Mouse (Mus musculus) lung, postnatal 36 days (tissue): Measurements from ENCODE around the gene Sptlc3.

Experiments
- DNase-seq: peaks from one replicate; pipeline ENCODE4 v3.0.0; 2022; ENCODE audit warnings: mixed read lengths

Sptlc3 gene

DNA sequence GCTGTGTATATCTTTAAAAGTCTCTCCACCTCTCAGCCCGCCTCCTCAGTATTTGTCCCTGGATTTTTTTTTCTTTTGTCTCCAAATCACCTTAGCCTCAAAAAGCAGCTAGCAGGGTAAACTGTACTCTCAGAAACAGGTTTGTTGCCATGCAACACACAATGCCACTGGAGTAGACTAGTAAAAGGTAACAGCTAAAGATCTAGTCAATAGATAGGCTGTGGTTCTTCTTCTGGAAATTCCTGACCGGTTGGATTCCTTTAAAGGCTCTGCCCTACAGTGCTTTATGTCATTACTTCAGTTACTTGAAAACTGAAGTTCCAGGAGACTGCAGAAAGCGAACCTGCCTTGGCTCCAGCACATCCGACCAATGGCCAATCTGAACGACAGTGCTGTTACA is at the start of gene Sptlc3:
Gene Sptlc3, plus strand, starts transcription at position 78 of the 400 bp plus-strand sequence.
- DNase-seq: no peak

DNA sequence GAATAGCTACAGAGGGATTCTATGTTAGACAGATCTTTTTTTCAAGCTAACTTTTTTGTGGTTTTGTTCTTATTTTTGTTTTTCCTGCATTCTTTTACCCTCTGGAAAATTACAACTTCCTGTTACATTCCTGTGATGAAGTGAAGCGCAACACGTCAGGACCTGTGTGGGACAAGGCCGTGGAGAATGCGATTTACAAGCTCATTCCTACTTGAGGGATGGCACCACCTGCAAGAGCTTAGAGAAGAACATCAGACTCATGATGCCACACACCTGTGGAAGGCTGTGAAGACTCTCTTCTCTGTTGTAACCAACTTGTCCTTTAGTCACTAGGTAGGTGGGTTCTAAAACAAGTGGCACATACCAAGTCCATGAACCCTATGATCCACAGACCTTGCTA is 26.0 kb upstream of the Sptlc3 start:
- DNase-seq: no peak

DNA sequence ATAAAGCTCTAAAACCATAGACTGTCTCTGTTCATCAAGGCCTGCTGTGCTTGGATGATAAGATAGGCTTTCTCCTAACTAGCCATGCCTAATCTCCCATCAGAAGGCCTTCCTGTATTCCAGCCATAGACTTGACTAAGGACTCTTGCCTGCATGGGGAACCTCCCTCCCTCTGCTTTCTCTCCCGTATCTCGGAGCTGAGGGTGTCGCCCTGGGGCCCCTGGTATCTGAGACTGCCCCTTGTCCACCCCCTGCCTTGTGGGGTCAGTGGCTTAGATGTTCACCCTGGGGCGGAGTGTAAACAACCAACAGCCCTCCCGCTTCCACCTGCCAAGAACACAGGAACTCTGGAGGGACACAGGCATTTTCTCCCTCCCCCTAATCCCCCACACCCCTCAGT is 5.0 kb upstream of the Sptlc3 start:
- DNase-seq: no peak

DNA sequence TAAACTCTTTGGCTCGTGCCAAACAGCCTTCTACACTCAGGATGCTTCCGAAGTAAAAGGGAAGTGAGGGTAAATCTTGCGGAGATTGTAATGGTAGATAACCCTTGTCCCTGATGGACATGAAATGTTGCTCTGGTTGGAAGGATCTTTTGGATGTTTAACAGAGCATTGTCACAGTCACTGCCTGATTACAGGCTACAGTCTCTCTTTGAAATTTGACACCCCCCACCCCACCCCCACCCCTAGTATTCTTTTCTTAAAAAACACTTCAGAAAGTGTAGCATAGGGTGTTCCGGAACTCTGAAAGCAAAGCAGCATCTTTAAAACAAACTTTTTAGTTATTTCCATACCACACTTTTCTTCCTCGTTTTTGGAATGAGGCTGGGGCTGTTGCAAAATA is 916 bp downstream of the Sptlc3 start:
- no peak for DNase-seq

DNA sequence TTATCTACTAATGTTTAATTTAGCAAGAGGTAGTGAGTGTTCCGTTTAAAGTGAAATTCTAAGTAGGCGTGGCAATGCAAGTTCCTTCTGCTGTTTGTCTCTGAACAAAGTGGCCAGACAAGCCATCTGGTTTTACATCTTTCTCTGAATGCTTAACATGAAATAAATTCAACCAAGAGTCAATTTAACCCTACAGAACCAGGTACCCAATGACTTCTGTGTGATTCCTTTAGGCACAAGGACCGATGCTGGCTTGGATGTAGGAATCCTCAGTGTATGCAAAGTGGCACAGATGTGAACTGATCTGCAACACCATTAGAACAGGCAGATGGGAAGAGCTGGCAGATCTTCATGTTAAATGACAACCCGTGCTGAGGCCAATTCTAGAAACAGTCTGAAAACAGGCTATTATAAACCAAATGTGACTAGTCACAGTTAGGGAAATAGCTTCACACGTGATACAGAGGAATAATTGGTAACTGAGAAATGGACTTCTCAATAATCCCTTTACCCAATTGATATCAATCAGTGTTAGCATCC is 68.3 kb downstream of the Sptlc3 start:
- DNase-seq: no peak

DNA sequence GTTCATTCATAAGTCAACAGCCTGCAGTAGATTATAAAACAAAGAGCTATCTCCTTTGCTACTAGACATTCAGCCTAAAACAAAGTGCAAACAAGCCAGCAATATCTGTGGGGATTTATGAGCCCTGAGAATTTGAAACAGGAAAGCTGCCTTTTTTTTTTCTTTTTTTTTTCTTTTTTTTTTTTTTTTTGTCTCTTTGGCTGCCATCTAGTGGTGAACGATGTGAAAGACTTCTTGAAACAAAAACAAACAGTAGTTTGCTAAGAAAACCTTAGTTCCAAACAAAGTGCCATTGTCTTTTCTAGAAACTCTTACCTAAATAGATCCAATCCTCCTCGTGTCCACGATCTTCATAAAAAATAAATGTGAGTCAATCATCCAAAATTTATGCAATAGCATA is 85.6 kb downstream of the Sptlc3 start:
- DNase-seq: no peak

DNA sequence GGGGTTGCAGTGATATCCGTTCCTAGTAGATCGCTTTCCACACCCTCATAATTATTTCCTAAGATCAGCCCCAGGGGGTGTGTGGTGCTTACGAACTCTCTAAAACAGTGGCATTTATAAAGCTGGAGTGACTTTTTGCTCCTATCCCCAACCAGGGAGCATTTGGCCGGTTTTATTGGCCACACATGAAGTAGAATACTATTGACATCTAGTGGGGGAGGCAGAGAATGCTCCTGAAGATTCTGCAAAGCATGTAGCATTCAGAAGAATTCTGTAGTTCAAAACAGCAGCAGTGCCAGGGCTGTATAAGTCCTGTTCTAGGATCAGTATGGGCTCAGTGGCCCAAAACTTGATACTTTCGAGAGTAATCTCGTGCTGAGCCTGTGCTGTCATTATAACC is 89.1 kb downstream of the Sptlc3 start:
- peak; percentile 0 for DNase-seq

DNA sequence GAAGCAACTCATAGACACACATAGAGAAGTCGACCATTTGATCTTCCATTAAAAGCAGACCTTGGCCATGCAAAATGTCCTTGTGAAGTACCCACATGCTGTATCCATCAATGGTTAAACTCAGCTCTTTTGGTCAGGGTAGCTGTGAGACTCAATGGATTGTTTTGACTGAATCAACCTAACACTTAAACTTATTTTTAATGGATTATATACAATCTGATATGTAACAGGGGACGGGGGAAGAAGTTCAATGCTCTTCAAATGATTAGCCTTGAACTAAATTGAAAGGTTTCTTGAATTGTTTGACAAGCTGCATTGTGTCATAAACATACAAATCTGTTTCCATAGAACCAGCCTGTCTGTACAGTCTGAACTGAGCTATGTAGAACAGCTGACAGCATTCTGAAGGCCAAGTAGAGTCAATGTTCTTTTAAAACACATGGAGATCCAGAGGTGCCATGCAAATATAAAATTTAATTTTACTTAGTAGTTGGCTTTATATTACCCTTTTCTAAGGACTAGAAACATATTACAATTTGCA is 94.0 kb downstream of the Sptlc3 start:
- no peak for DNase-seq

DNA sequence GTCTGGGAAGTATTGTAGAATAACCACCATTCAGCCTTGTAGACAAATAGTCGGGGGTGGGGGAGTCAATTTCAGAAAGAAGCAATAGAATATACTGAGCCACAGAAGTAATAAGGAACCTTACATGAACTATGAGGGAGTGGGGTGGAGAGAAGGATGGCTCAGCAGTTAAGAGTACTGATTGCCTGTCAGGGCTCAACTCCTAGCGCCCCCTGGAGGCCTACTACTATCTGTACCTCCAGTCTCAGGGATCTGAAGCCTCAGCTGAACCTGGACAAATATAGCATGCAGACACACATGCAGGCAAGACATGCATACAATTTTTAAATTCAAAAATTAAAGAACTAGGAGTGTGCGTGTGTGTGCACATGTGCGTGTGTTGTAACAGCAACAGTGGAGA is 96.2 kb downstream of the Sptlc3 start:
- DNase-seq: peak; percentile 63

DNA sequence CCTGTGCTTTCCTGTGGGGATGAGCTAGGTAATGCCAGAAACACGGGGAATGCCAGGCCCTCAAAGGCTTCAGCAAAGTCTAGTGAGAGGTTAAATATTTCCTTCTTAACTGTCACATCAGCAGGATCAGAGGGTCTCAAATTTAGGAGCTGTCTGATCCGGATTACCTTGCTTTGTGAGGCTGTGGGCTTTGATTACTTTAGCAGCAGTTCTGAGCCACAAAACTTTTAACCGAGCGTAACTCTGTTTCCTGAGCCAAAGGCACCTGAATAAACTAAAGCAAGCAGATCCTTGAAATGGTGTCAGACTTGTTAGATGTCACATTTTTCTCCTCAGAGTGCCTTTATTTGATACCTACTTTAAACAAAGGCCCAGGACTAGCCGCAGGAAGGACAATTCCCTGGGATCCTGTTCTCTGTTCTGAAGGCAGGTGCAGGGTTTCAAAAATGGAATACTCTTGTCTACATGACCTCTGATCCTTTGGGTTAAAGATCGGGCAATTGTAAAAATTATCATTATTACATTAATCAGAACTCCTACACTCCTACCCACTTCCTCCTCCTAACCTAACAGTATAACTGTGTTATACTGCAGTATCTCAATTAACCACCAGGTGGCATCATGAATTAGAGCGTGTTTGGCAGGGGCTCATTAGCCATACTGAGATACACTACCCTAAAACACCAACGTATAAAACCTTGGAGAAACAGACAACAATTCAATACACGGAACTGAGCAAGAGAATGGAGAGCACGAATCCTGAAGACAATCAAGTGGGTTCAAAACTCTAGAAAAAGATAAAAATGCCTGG is 97.4 kb downstream of the Sptlc3 start:
- peak; percentile 76 for DNase-seq

DNA sequence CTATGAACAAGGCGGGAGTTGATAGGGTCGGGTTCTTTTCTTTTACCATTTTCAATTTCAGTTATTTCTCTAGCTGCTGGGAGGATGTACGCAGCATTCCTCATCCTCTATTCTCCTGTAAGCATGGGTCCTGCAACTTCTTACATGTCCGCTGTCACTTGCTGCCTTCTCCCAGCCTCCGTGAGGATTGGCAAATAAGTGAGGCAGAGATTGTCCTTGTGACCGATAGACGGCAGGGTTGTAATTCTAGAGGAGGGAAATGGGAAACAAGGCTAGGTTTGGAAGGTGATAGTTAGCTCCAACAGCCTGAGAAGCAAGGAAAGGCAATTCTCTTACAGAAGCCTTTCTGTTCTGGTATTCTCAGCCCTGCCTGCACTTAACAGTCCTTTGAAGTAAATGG is 98.4 kb downstream of the Sptlc3 start:
- no peak for DNase-seq

DNA sequence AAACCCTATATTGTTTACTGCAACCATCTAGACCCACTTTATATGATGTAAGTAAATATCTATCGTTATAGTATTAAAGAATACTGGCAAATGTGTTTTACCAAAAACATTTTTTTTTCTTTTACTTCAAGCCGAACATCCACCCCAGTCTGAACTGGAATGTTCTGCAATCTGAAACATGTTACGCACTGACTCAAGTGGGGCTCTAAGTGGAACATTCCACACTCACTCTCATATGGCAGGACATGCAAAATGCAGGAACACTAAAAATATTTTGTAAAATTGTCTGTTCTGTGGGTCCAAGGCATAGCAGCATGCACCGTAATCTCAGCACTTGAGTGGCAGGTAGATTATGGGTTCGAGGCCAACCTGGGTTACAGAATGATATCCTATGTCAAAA is 103.5 kb downstream of the Sptlc3 start:
- peak; percentile 21 for DNase-seq

DNA sequence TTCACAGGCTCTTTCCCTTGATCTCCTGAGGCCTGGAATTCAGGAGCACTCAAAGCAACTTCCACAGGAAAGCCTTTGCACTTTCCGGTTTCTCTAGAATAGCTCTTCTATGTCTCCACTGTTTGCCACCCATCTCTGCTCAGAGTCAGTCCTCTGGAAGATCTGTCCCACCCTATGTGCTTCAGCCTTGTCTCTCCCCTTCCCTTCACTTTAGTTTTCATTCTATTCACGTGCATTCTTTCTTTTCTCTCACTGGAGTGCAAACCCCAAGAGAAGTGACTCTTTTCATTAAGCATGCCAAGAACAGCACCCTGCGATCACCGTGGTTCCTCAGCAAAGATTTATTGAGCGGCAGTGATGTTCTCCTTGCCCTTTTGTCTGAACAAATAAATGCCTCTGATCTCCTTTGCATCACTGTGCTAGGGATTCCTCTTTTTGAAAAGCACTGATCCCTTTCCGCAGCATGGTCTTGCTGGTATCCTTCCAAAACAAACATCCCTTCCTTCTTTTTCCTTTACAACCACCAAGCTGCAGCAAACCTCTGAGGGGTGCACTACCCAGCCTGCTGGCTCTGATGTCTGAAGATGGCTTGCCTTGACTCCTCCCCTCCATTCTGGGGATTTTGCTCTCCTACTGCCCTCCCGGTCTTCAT is 108.0 kb downstream of the Sptlc3 start:
- DNase-seq: no peak

DNA sequence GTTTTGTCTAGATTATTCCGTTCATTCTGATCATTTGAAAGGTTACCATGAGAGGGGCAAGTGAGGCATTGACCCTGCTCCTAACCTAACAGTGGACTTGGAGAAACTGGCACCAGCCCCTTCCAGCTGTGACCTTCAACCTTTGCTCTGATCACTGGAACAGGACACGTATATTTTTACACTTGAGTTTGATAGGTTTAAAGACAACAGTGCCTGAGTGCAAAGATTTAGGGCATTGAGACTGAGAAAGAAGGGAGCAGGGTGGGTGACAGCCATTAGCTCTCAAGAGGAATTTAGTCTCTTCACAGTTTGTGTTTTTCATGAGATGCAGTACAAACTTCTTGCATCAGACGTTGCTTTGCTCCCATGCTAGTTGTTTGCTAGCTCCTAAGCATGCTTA is 114.5 kb downstream of the Sptlc3 start:
- DNase-seq: no peak

DNA sequence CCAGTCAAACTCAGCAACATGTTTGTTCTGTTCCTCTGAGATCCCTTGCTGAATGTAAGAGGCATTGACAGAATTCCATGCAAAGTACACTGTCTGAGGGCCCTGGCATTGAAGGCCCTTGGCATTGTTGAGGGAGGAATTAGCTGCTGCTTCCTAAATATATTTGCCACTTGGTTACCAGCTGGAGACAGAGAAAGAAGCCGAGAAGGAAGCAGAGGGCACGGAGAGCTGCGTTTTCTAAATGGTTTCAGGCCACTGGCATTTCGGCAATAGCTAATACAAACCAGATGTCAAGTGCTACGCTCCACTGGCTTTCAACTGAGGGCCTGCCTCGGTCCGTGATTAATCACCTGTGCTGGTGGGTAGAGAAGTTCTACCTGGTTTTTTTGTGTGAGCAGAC is 115.1 kb downstream of the Sptlc3 start:
- DNase-seq: no peak

DNA sequence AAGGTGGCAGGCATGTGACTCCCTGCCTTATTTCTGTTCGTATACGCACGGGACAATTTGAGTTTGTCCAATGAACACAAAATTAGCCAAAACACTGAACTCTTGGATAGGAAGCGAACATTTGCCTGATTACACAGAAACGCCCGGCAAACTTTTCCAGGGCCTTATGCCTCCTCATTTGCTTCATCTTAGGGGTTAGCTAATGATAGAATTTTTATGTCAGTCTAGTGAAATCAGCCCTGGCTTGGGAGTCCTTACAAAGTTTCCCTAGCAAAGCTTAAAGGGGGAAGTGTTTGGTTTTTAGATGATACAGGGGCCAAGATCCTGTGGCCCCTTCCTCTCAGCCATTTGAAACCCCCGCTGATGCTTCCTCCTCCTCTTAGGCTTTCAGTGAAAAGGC is 115.5 kb downstream of the Sptlc3 start:
- no peak for DNase-seq

DNA sequence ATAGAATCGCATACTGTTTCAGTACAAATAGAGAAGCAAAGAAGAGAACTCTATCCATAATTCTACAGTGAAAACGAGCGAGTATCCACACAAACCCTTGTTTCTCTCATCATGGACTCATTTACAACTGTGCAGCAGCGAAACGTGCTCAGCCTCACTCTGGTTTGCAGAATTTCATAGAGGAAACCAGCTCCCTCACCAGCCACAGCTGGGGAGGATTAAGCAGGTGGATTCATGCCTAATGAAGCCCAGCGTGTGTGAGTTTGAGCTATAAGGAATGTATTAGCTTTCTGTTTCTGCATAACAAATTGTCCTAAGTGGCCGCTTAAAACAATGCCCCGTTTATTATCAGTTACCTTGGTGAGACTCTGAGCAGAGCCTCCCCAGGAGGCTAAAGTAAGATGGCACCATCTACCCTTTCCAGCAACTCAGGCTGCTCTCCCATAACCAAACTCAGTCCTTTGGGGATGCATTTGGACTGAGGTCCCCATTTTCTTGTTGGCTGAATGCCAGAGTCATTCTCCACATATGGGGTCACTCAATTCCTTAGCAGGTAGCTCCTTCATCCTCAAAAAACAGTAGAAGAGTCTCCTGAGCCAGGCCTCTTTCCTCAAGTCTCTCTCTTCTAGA is 116.1 kb downstream of the Sptlc3 start:
- DNase-seq: no peak

DNA sequence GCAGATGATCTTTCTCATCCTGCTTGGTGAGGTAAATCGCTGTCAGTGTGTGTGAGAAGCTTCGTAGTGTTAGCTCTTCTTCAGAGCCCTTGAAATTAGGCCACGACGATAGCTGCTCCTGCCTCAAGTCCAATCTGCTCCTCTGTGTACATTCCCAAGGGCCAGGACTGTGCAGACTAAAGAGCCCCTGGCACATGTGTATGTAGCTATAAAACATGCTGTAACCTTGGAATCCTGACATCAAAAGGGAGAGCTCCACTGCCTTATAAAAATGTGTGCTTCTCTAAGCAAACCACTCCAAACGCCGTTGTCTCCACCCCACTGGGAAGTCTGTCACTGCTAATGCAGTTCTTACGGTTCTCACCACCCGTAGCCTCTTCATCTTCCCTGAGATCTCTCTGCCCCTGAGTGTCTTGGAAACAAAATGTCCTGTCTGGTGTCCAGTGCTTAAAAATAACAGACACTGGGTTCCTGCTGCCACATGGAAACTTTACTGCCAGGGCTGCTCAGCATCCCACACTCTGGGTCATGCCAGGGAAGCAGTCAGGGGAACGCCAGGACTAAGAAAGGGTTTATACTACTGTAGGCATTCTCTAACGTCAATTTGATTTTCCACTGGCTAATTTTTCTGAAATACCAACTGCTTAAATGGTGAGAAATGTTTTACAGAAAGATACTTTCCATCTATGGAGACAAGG is 118.8 kb downstream of the Sptlc3 start:
- DNase-seq: peak; percentile 16

DNA sequence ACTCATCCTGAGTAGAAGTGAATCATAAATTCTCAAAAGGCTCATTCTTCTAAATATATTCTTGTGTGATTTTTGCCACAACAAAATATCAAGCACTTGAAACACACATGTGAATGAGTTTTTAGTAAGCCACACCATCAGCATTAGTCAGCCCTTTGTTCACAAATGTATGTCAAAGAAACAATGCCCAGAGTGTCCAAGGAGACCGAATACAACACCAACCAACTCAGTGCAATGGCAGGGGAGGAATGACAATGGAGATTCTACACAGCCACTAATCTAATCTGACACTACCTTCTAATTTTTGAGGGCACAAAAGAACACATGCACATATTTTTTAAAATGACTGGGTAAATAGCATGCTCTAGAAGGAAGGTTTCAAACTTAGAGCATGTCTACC is 132.8 kb downstream of the Sptlc3 start:
- DNase-seq: no peak

DNA sequence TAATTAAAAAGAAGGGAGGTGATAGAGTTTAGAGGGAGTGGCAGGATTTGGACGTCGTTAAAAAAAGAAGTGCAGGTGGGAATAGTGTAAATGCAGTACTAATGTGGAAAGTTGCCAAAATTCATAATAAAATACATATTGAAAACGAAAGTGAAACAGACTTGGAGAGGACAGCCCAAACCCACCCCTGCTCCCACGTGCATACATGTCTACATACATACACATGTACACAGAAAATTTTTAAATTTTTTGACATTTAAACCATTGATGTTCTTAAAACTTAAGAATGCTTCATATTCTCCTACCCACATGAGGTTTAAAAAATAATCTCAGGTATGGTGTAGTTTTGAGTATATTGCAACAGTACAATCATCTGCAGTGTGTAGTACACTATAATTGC is 135.0 kb downstream of the Sptlc3 start:
- no peak for DNase-seq

DNA sequence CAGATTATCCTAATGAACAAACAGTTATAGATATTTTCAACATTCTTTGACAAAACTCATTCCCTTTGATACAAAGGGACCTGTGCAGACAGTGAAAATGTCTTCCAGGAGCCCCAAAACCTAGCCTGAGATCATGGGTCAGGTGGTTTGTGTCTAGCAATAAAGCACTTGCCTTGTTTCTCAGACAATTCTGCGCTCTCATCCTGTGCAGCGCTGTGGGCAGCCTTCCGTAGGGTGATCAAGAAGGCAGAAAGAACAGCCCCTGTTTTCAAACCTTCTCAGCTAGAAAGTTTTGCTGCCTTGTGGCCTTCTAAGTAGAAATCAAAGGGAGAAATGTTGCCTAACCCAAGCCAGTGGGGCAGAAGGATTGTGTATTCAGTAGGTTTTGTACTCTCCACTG is 135.9 kb downstream of the Sptlc3 start:
- DNase-seq: no peak

DNA sequence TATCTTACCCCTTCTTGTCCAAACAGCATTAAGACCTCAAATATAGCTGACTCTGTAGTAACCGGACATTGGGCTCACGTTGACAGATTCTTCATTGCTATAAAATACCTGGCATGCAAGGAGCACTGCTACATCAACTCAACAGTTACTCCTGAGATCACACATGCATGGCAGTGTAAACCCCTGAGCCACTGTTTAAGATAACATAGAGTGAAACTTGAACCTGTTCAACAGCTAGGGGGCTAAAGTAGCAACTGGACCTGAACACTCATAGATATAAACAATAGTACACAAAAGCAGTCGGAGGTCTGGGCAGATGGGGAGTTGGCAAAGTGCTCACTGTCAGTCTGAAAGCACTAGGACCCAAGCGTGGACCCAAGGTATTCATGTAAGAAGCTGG is 140.8 kb downstream of the Sptlc3 start:
- no peak for DNase-seq

DNA sequence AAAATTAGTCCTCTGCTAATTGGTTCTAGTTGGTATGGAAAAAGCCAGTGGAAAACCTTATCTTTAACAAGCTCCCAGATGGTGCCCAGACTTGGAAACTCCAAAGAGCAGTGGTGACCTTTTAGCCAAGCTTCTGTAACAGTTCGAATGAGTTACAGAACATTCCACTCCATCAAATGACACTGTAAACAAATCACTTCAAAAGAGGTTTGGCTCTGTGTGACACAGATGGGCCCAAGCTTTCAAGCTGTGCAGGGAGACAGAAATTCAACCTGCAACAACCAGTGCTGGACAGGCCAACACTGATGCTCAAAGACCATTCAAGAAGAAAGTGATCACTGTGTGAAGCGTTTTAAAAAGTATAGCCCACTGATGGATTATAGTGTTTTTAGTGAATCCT is 144.1 kb downstream of the Sptlc3 start:
- peak; percentile 30 for DNase-seq
